Mouse (Mus musculus) heart, embryonic 13.5 days (tissue): ENCODE results near the gene Lamc1. TPM values are rescaled to one million over a fixed set of nuclear protein-coding genes. Genes with fewer than 3 reads are reported as not detected.

Experiments used
- ATAC-seq: fragments of 200-750 bp; cut with Nextera tagmentation; 2 replicates; pipeline ENCODE4 v1.8.0; 2017; ENCODE audit warnings: moderate TSS enrichment; ENCODE audit not compliant: insufficient number of reproducible peaks, low FRiP score, low TSS enrichment; ENCODE audit errors: extremely low read depth
- H3K27ac ChIP-seq: fragments of 300-500 bp; sonication (generic); replicated peaks from 2 replicates; pipeline ENCODE4 v1.5.1; 2015; ENCODE audit warnings: moderate library complexity, mild to moderate bottlenecking, inconsistent platforms
- H3K27me3 ChIP-seq: fragments of 300-500 bp; sonication (generic); replicated peaks from 2 replicates; pipeline ENCODE4 v1.6.1; 2015; ENCODE audit warnings: mild to moderate bottlenecking, inconsistent platforms
- H3K36me3 ChIP-seq: fragments of 300-500 bp; sonication (generic); 2 replicates; pipeline ENCODE4 v1.6.1; 2015; ENCODE audit warnings: mild to moderate bottlenecking, inconsistent platforms
- H3K4me1 ChIP-seq: fragments of 300-500 bp; sonication (generic); 2 replicates; pipeline ENCODE4 v1.6.1; 2015; ENCODE audit warnings: inconsistent platforms
- H3K4me2 ChIP-seq: fragments of 300-500 bp; sonication (generic); 2 replicates; pipeline ENCODE4 v1.6.1; 2015; ENCODE audit warnings: inconsistent platforms, mild to moderate bottlenecking, moderate library complexity
- H3K4me3 ChIP-seq: fragments of 300-500 bp; sonication (generic); 2 replicates; pipeline ENCODE4 v1.5.1; 2015; ENCODE audit warnings: moderate library complexity, mild to moderate bottlenecking, inconsistent platforms
- H3K9ac ChIP-seq: fragments of 300-500 bp; sonication (generic); 2 replicates; pipeline ENCODE4 v1.6.1; 2015; ENCODE audit warnings: inconsistent platforms, mild to moderate bottlenecking, moderate library complexity
- H3K9me3 ChIP-seq: fragments of 300-500 bp; sonication (generic); 2 replicates; pipeline ENCODE4 v1.6.1; 2016; ENCODE audit warnings: inconsistent platforms
- WGBS: fragments of 180-500 bp; shearing (Covaris S2); methylation state at CpG from one replicate; pipeline ENCODE4 v1.1.7; 2015; ENCODE audit warnings: mixed read lengths; 5-methylcytosine and 5-hydroxymethylcytosine counted together
- polyA plus RNA-seq: library from polyadenylated mRNA; unstranded; fragments of >200 nt; fragmentation: Nextera tagmentation; extraction: Ambion mirVana; gene quantifications from 2 replicates; pipeline ENCODE4 v1.2.1, GENCODE M21; 2015

Lamc1 gene
- polyA plus RNA-seq: 75.3 and 78.2 TPM in 2 replicates

- peak within 1 kb of the TSS; percentile 91 for H3K4me2 ChIP-seq
- peaks cover 7% of the 10 kb centered on the region; the same call in 1 of the 2 replicates for H3K36me3 ChIP-seq
- peak within 1 kb of the TSS; percentile 100 for H3K9ac ChIP-seq
- 1% methylated on average over 78 of the region's 85 CpGs for WGBS
- peak within 1 kb of the TSS; percentile 97 for H3K27ac ChIP-seq
- H3K4me3 ChIP-seq: peak within 1 kb of the TSS; percentile 99
- ATAC-seq: peak; percentile 88
- H3K27me3 ChIP-seq: no peaks in the 10 kb centered on the region
- peaks cover 42% of the 10 kb centered on the region for H3K4me1 ChIP-seq
- no peaks in the 10 kb centered on the region for H3K9me3 ChIP-seq
Observed at GRCm38 (mm10) chr1:153332444-153333295, at the start of gene Lamc1. Lamc1 (minus strand) TSS chr1:153332786.

DNA sequence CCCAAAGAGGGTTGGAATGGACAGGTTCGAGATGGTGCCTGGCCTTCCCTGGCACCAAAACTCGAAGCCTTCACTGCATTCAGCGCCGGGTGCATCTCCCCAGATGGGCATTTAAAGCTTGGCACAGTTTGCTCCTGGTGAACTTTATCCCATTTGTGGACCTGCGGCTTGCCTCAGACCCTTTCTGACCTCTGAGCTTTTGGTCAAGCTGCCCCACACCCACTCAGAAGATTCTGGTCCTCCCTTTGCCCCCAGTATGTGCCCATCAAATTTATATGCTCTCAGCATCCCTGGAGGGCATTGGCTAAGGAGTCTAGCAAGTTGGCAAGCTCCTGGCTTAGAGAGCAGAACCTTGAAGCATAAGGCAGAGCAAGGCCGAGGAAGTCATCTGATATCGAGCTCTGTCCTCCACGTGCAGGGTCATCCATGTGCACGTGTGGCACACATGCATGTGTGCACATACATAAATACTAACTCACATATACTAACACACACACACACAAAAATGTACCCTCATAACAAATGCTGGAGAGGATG lies 48.2 kb upstream of the Lamc1 start:
- Histone ChIP-seq H3K9me3 (no peaks in the 10 kb centered on the region), H3K4me3 (no peak overlapping the region), H3K27me3 (no peaks in the 10 kb centered on the region), H3K9ac (no peak overlapping the region), H3K4me2 (no peak overlapping the region), H3K36me3 (no peaks in the 10 kb centered on the region), H3K4me1 (0 out of 2 replicates have a peak, but pooled peaks cover 4% of the 10 kb centered on the region), H3K27ac (no peak overlapping the region)
- ATAC-seq: no peak
- WGBS: 77% methylated on average over 9 of the region's 9 CpGs

GRCm38 (mm10) chr1:153379832-153380231 lies 47.2 kb upstream of the Lamc1 start:
- 71% methylated on average over 5 of the region's 5 CpGs for WGBS

GRCm38 (mm10) chr1:153378587-153378986 lies 46.0 kb upstream of the Lamc1 start:
- 51% methylated on average over 6 of the region's 6 CpGs for WGBS
- H3K27me3 ChIP-seq: no peaks in the 10 kb centered on the region
- no peak overlapping the region for H3K4me2 ChIP-seq
- no peak for ATAC-seq
- no peaks in the 10 kb centered on the region for H3K9me3 ChIP-seq
- no peak overlapping the region for H3K9ac ChIP-seq
- no peak overlapping the region for H3K27ac ChIP-seq
- H3K36me3 ChIP-seq: no peaks in the 10 kb centered on the region
- H3K4me3 ChIP-seq: no peak overlapping the region
- 0 out of 2 replicates have a peak, but pooled peaks cover 4% of the 10 kb centered on the region for H3K4me1 ChIP-seq

More at GRCm38 (mm10) chr1:153379832-153380231, 47.2 kb upstream of the Lamc1 start:
- Histone ChIP-seq H3K36me3 (no peaks in the 10 kb centered on the region), H3K9ac (no peak overlapping the region), H3K27ac (no peak overlapping the region), H3K4me2 (no peak overlapping the region), H3K9me3 (no peaks in the 10 kb centered on the region), H3K4me3 (no peak overlapping the region), H3K27me3 (no peaks in the 10 kb centered on the region), H3K4me1 (0 out of 2 replicates have a peak, but pooled peaks cover 4% of the 10 kb centered on the region)
- ATAC-seq: no peak

GRCm38 (mm10) chr1:153376446-153376845 lies 43.9 kb upstream of the Lamc1 start:
- Histone ChIP-seq H3K36me3 (no peaks in the 10 kb centered on the region), H3K9ac (no peak overlapping the region), H3K4me3 (no peak overlapping the region), H3K4me1 (0 out of 2 replicates have a peak, but pooled peaks cover 4% of the 10 kb centered on the region), H3K27me3 (no peaks in the 10 kb centered on the region), H3K9me3 (no peaks in the 10 kb centered on the region), H3K4me2 (no peak overlapping the region), H3K27ac (no peak overlapping the region)
- 41% methylated on average over 6 of the region's 6 CpGs for WGBS
- no peak for ATAC-seq

- Histone ChIP-seq H3K36me3 (no peaks in the 10 kb centered on the region), H3K4me3 (no peak overlapping the region), H3K9me3 (no peaks in the 10 kb centered on the region), H3K4me1 (peaks cover 5% of the 10 kb centered on the region; the same call in 1 of the 2 replicates), H3K27ac (no peak overlapping the region), H3K9ac (no peak overlapping the region), H3K4me2 (no peak overlapping the region), H3K27me3 (no peaks in the 10 kb centered on the region)
- ATAC-seq: no peak
- 65% methylated on average over 4 of the region's 4 CpGs for WGBS
Observed at GRCm38 (mm10) chr1:153374136-153374535, 41.5 kb upstream of the Lamc1 start.

- no peak for ATAC-seq
- H3K27ac ChIP-seq: no peak overlapping the region
- no peaks in the 10 kb centered on the region for H3K9me3 ChIP-seq
- no peaks in the 10 kb centered on the region for H3K27me3 ChIP-seq
- peaks cover 9% of the 10 kb centered on the region for H3K4me1 ChIP-seq
- no peaks in the 10 kb centered on the region for H3K36me3 ChIP-seq
- WGBS: 84% methylated on average over 3 of the region's 3 CpGs
- H3K4me3 ChIP-seq: no peak overlapping the region
- H3K4me2 ChIP-seq: no peak overlapping the region
- H3K9ac ChIP-seq: no peak overlapping the region
Observed at GRCm38 (mm10) chr1:153371846-153372245, 39.3 kb upstream of the Lamc1 start.

DNA sequence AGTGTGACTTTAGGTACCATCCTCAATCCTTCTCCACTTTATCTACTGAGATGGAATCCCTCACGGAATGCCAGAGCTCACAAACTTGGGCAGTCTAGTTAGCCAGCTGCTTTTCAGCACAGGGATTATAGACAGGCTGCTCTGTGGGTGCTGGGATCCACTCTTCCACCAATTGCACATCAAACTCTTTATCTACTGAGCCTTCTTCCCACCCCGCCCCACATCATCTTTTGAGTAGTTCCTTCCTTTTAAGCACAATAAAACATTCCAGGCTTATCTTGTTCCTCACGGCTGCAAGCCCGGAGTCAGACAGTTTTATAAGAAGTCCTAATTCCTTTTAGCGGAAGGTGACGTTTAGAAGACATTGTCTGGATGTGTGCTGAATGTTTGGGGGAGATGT lies 36.4 kb upstream of the Lamc1 start:
- Histone ChIP-seq H3K4me2 (no peak overlapping the region), H3K4me3 (no peak overlapping the region), H3K27me3 (no peaks in the 10 kb centered on the region), H3K36me3 (no peaks in the 10 kb centered on the region), H3K9ac (no peak overlapping the region), H3K9me3 (0 out of 2 replicates have a peak, but pooled peaks cover 2% of the 10 kb centered on the region), H3K27ac (no peak overlapping the region), H3K4me1 (peaks cover 7% of the 10 kb centered on the region)
- no peak for ATAC-seq
- 31% methylated on average over 6 of the region's 6 CpGs for WGBS

- H3K4me3 ChIP-seq: no peak overlapping the region
- ATAC-seq: no peak
- no peak overlapping the region for H3K9ac ChIP-seq
- no peak overlapping the region for H3K27ac ChIP-seq
- no peaks in the 10 kb centered on the region for H3K36me3 ChIP-seq
- no peaks in the 10 kb centered on the region for H3K27me3 ChIP-seq
- 0 out of 2 replicates have a peak, but pooled peaks cover 2% of the 10 kb centered on the region for H3K9me3 ChIP-seq
- no peak overlapping the region for H3K4me2 ChIP-seq
- peaks cover 7% of the 10 kb centered on the region for H3K4me1 ChIP-seq
- 54% methylated on average over 5 of the region's 5 CpGs for WGBS
Observed at GRCm38 (mm10) chr1:153367048-153367447, 34.5 kb upstream of the Lamc1 start.

- 82% methylated on average over 4 of the region's 4 CpGs for WGBS
- no peaks in the 10 kb centered on the region for H3K4me1 ChIP-seq
- H3K9ac ChIP-seq: no peak overlapping the region
- no peak overlapping the region for H3K4me3 ChIP-seq
- 0 out of 2 replicates have a peak, but pooled peaks cover 2% of the 10 kb centered on the region for H3K9me3 ChIP-seq
- H3K4me2 ChIP-seq: no peak overlapping the region
- H3K27me3 ChIP-seq: no peaks in the 10 kb centered on the region
- H3K36me3 ChIP-seq: no peaks in the 10 kb centered on the region
- no peak for ATAC-seq
- no peak overlapping the region for H3K27ac ChIP-seq
Observed at GRCm38 (mm10) chr1:153361926-153362325, 29.3 kb upstream of the Lamc1 start.

GRCm38 (mm10) chr1:153360556-153360955 lies 28.0 kb upstream of the Lamc1 start:
- no peak overlapping the region for H3K27ac ChIP-seq
- no peak overlapping the region for H3K4me2 ChIP-seq
- H3K4me1 ChIP-seq: peaks cover 5% of the 10 kb centered on the region
- H3K4me3 ChIP-seq: no peak overlapping the region
- WGBS: 49% methylated on average over 3 of the region's 3 CpGs
- no peak for ATAC-seq
- H3K9ac ChIP-seq: no peak overlapping the region
- H3K9me3 ChIP-seq: 0 out of 2 replicates have a peak, but pooled peaks cover 2% of the 10 kb centered on the region
- H3K27me3 ChIP-seq: no peaks in the 10 kb centered on the region
- H3K36me3 ChIP-seq: no peaks in the 10 kb centered on the region
